Mouse (Mus musculus) heart, postnatal 0 days (tissue): ENCODE measurements around the gene 4931414P19Rik.

Experiments used
- CTCF ChIP-seq: IDR thresholded peaks from 2 replicates; pipeline ENCODE4 v1.5.1; 2016; ENCODE audit warnings: antibody characterized with exemption, control low read depth, low read depth
- EP300 ChIP-seq: IDR thresholded peaks from 2 replicates; pipeline ENCODE4 v1.6.1; 2016; ENCODE audit warnings: antibody characterized with exemption, low read depth

DNA sequence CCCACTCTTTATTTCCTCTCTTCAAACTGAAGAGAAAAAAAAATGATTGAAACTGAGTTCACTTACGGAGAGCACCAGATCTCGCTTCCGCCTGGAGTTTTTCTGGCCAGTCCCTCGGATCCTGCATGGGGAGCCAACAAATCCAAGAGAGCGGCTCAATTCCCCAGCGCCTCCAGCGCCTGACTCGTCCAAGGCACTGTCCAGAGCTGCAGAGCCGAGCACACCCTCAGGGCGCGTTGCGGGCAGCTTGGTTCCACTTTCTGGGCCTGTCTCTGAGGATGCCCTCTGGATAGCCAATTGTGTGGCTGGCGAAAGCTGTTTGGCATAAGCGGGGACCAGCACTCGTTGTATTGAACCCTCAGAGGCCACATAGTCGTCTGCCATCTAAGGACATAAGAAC lies 14.7 kb downstream of the 4931414P19Rik start:
- TF ChIP-seq EP300 = no peak
- no peak for TF ChIP-seq CTCF
